Mouse (Mus musculus) ES-E14 (cell line): ENCODE data around the gene Rassf7.

Experiments used
- CHD2 ChIP-seq: IDR thresholded peaks from 2 replicates; pipeline ENCODE4 v1.6.1; 2014; ENCODE audit warnings: mild to moderate bottlenecking, low read depth, low read length, inconsistent platforms
- HCFC1 ChIP-seq: IDR thresholded peaks from 2 replicates; pipeline ENCODE4 v1.6.1; 2012; ENCODE audit warnings: low read length, inconsistent platforms, borderline replicate concordance; ENCODE audit not compliant: insufficient read depth
- ZNF384 ChIP-seq: IDR thresholded peaks from 2 replicates; pipeline ENCODE4 v1.6.1; 2012; ENCODE audit warnings: low read depth, low read length, inconsistent platforms

- TF ChIP-seq ZNF384 (no peak), CHD2 (no peak), HCFC1 (no peak)
Observed at GRCm38 (mm10) chr7:141195754-141196153, 19.9 kb upstream of the Rassf7 start.
